In the genomic region with DNA sequence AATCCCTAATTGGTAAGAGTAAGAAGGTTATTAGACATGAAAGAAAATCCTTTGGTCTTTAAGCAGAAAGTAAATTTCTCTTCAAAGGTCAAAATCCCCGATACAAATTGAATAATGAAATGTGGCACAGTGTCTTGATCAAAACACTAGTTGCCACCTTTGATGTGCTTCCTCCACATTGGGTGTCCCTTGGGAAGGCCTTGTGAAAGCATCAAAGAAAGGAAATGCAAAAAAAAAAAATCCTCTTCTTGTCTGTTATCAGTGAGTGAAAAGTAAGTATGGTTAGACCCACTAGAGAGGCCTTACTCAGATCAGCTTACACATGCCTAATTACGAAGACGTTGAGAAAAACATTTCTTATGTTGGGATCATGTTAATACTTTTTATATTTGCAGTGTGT, we compare ENCODE assay signal across 22 mouse cellular contexts.
DNase-seq lines count a peak whose midpoint lies in the region; ATAC-seq and TF ChIP-seq lines count a peak whose summit lies in the region.
"Had no signal": no experiment of that assay in that cellular context is flagged by ENCODE, and none has a peak within 500 bp of the region (broad histone marks: within the 10 kb centered on the region; RNA-seq: fewer than 3 reads in every experiment).

No protein-coding gene starts in this region.

- no peaks in the 10 kb centered on the region for H3K27me3 ChIP-seq in lung, postnatal 0 days (replicated peaks; ENCODE audit: insufficient read depth, low read length)
- H3K27me3 ChIP-seq in midbrain, embryonic 13.5 days: no peaks in the 10 kb centered on the region
- H3K27me3 ChIP-seq in midbrain, embryonic 16.5 days (ENCODE audit: control insufficient read depth, insufficient read depth, low read depth, low read length): no peaks in the 10 kb centered on the region
- H3K27me3 ChIP-seq: CH12.LX; forebrain, embryonic 13.5 days; hindbrain, embryonic 12.5 days; hindbrain, embryonic 15.5 days; Patski had no signal

- peak; percentile 4 for DNase-seq in lung, postnatal 0 days (ENCODE audit: low spot score)
- no peak for DNase-seq in lung, postnatal 25 days (ENCODE audit: low spot score)
- no peak for DNase-seq in thymus, postnatal 36 days
- no peak for DNase-seq in cerebellum, adult 9-10 months
- DNase-seq: adrenal gland, adult 2 months; adrenal gland, postnatal 14 days; B cell, adult 2 months; cerebellum, adult 11-12 months; cerebellum, adult 8-10 months; cerebellum, postnatal 14 days; gastrocnemius, postnatal 10 days; gastrocnemius, postnatal 36 days had no signal

- no peak overlapping the region for H3K4me3 ChIP-seq in lung, postnatal 0 days (ENCODE audit: low read depth, low read length)
- no peak overlapping the region for H3K4me3 ChIP-seq in midbrain, embryonic 13.5 days (replicated peaks)
- H3K4me3 ChIP-seq in midbrain, embryonic 16.5 days (ENCODE audit: low read depth, low read length): no peak overlapping the region
- H3K4me3 ChIP-seq: forebrain, embryonic 10.5 days; forebrain, embryonic 13.5 days; hindbrain, embryonic 12.5 days; hindbrain, embryonic 15.5 days had no signal

- no peaks in the 10 kb centered on the region for H3K9me3 ChIP-seq in lung, postnatal 0 days (ENCODE audit: low read length)
- H3K9me3 ChIP-seq in midbrain, embryonic 13.5 days: no peaks in the 10 kb centered on the region
- H3K9me3 ChIP-seq in midbrain, embryonic 16.5 days (replicated peaks; ENCODE audit: control insufficient read depth, low read length, poor library complexity, severe bottlenecking): no peaks in the 10 kb centered on the region
- H3K9me3 ChIP-seq: forebrain, embryonic 10.5 days; forebrain, embryonic 13.5 days; G1E; hindbrain, embryonic 12.5 days; hindbrain, embryonic 15.5 days had no signal

- no peaks in the 10 kb centered on the region for H3K36me3 ChIP-seq in lung, postnatal 0 days (ENCODE audit: insufficient read depth, low read length)
- H3K36me3 ChIP-seq in midbrain, embryonic 13.5 days: no peaks in the 10 kb centered on the region
- no peaks in the 10 kb centered on the region for H3K36me3 ChIP-seq in midbrain, embryonic 16.5 days (ENCODE audit: control insufficient read depth, insufficient read depth, low read length)
- H3K36me3 ChIP-seq: forebrain, embryonic 10.5 days; G1E; hindbrain, embryonic 12.5 days; hindbrain, embryonic 15.5 days had no signal

- no peak for ATAC-seq in lung, postnatal 0 days
- ATAC-seq in midbrain, embryonic 13.5 days: 0 out of 2 replicates have a peak, but pooled peaks have one; percentile 14
- peak; percentile 48; the same call in 1 of the 2 replicates for ATAC-seq in midbrain, embryonic 16.5 days
- ATAC-seq: forebrain, embryonic 13.5 days; Patski had no signal

- no peak overlapping the region for H3K9ac ChIP-seq in lung, postnatal 0 days (replicated peaks; ENCODE audit: low read depth)
- H3K9ac ChIP-seq in midbrain, embryonic 13.5 days (replicated peaks): no peak overlapping the region
- no peak overlapping the region for H3K9ac ChIP-seq in midbrain, embryonic 16.5 days (ENCODE audit: low read depth, low read length)
- H3K9ac ChIP-seq: forebrain, embryonic 13.5 days; hindbrain, embryonic 12.5 days; hindbrain, embryonic 15.5 days had no signal

- no peak for TF ChIP-seq CTCF in lung, postnatal 0 days (IDR thresholded peaks at IDR 0.05)

- no peak overlapping the region for H3K4me2 ChIP-seq in lung, postnatal 0 days (replicated peaks; ENCODE audit: low read depth, low read length)
- H3K4me2 ChIP-seq in midbrain, embryonic 13.5 days (replicated peaks): no peak overlapping the region
- H3K4me2 ChIP-seq in midbrain, embryonic 16.5 days (ENCODE audit: low read length): no peak overlapping the region
- H3K4me2 ChIP-seq: forebrain, embryonic 13.5 days; heart, embryonic 11.5 days; hindbrain, embryonic 12.5 days; hindbrain, embryonic 15.5 days had no signal

- 74% methylated on average over 3 of the region's 3 CpGs for WGBS in lung, postnatal 0 days
- 70% methylated on average over 3 of the region's 3 CpGs for WGBS in midbrain, embryonic 13.5 days
- WGBS in midbrain, embryonic 16.5 days: 48% methylated on average over 3 of the region's 3 CpGs

- TF ChIP-seq EP300 in lung, postnatal 0 days (IDR thresholded peaks at IDR 0.05): no peak

- no peaks in the 10 kb centered on the region for H3K4me1 ChIP-seq in lung, postnatal 0 days (ENCODE audit: insufficient read depth, low read depth, low read length)
- H3K4me1 ChIP-seq in midbrain, embryonic 13.5 days (replicated peaks): no peaks in the 10 kb centered on the region
- no peaks in the 10 kb centered on the region for H3K4me1 ChIP-seq in midbrain, embryonic 16.5 days (ENCODE audit: control insufficient read depth, insufficient read depth, low read length)
- H3K4me1 ChIP-seq: forebrain, embryonic 10.5 days; forebrain, embryonic 13.5 days; hindbrain, embryonic 12.5 days; hindbrain, embryonic 15.5 days had no signal

- no peak overlapping the region for H3K27ac ChIP-seq in lung, postnatal 0 days (ENCODE audit: low read length)
- no peak overlapping the region for H3K27ac ChIP-seq in midbrain, embryonic 13.5 days
- no peak overlapping the region for H3K27ac ChIP-seq in midbrain, embryonic 16.5 days (ENCODE audit: low read length)
- H3K27ac ChIP-seq: forebrain, embryonic 10.5 days; forebrain, embryonic 13.5 days; hindbrain, embryonic 12.5 days; hindbrain, embryonic 15.5 days had no signal
